Mouse (Mus musculus): ENCODE data around the gene Olfr68. TPM values are rescaled to one million over a fixed set of nuclear protein-coding genes. Genes with fewer than 3 reads are reported as not detected.
"Not testable (repeated sequence)": the region's sequence is repeated elsewhere in the genome, so short reads cannot be mapped to it uniquely, and the experiment has no call there.

Gene Olfr68
- polyA plus RNA-seq, 1 experiment from 2014 or later = not detected

GRCm38 (mm10) chr7:103812174-103812573 lies 32.7 kb upstream of the Olfr68 start:
- Histone ChIP-seq H3K4me3 (replicated peaks; ENCODE audit: low read depth, low read length) (no peak overlapping the region), H3K27me3 (ENCODE audit: control insufficient read depth, insufficient read depth, low read length) (no peaks in the 10 kb centered on the region), H3K9ac (replicated peaks; ENCODE audit: low read length) (no peak overlapping the region), H3K9me3 (ENCODE audit: control insufficient read depth, low read length) (no peaks in the 10 kb centered on the region), H3K4me1 (ENCODE audit: control insufficient read depth, insufficient read depth, low read length) (no peaks in the 10 kb centered on the region), H3K27ac (replicated peaks; ENCODE audit: low read depth, low read length) (no peak overlapping the region), H3K36me3 (ENCODE audit: control insufficient read depth, insufficient read depth, low read length) (no peaks in the 10 kb centered on the region), H3K4me2 (ENCODE audit: low read length) (no peak overlapping the region)
- ATAC-seq (ENCODE audit: low FRiP score, low TSS enrichment) = no peak
- WGBS = 64% methylated on average over 1 of the region's 1 CpGs
- no peak for DNase-seq

- WGBS = 92% methylated on average over 1 of the region's 1 CpGs
- Histone ChIP-seq H3K4me2 (ENCODE audit: low read length) (no peak overlapping the region), H3K9ac (replicated peaks; ENCODE audit: low read length) (no peak overlapping the region)
These were observed 31.8 kb upstream of the Olfr68 start for GRCm38 (mm10) chr7:103811223-103811845.

GRCm38 (mm10) chr7:103810746-103811145 lies 31.2 kb upstream of the Olfr68 start:
- DNase-seq (no peak), ATAC-seq (ENCODE audit: low FRiP score, low TSS enrichment) (no peak)
- no peak overlapping the region for H3K27ac ChIP-seq (replicated peaks; ENCODE audit: low read depth, low read length)
- 84% methylated on average over 3 of the region's 3 CpGs for WGBS
- no peaks in the 10 kb centered on the region for H3K27me3 ChIP-seq (ENCODE audit: control insufficient read depth, insufficient read depth, low read length)
- no peaks in the 10 kb centered on the region for H3K9me3 ChIP-seq (ENCODE audit: control insufficient read depth, low read length)
- no peak overlapping the region for H3K9ac ChIP-seq (replicated peaks; ENCODE audit: low read length)
- no peaks in the 10 kb centered on the region for H3K36me3 ChIP-seq (ENCODE audit: control insufficient read depth, insufficient read depth, low read length)
- no peak overlapping the region for H3K4me2 ChIP-seq (ENCODE audit: low read length)
- no peaks in the 10 kb centered on the region for H3K4me1 ChIP-seq (ENCODE audit: control insufficient read depth, insufficient read depth, low read length)
- H3K4me3 ChIP-seq (replicated peaks; ENCODE audit: low read depth, low read length) = no peak overlapping the region

More at GRCm38 (mm10) chr7:103811223-103811845, 31.8 kb upstream of the Olfr68 start:
- Histone ChIP-seq H3K9me3 (ENCODE audit: control insufficient read depth, low read length) (no peaks in the 10 kb centered on the region), H3K27ac (replicated peaks; ENCODE audit: low read depth, low read length) (no peak overlapping the region), H3K27me3 (ENCODE audit: control insufficient read depth, insufficient read depth, low read length) (no peaks in the 10 kb centered on the region), H3K4me3 (replicated peaks; ENCODE audit: low read depth, low read length) (no peak overlapping the region), H3K36me3 (ENCODE audit: control insufficient read depth, insufficient read depth, low read length) (no peaks in the 10 kb centered on the region), H3K4me1 (ENCODE audit: control insufficient read depth, insufficient read depth, low read length) (no peaks in the 10 kb centered on the region)
- ATAC-seq (ENCODE audit: low FRiP score, low TSS enrichment) (no peak), DNase-seq (no peak)

GRCm38 (mm10) chr7:103810296-103810695 lies 30.8 kb upstream of the Olfr68 start:
- H3K4me2 ChIP-seq (ENCODE audit: low read length) = no peak overlapping the region
- H3K36me3 ChIP-seq (ENCODE audit: control insufficient read depth, insufficient read depth, low read length) = no peaks in the 10 kb centered on the region
- H3K27me3 ChIP-seq (ENCODE audit: control insufficient read depth, insufficient read depth, low read length) = no peaks in the 10 kb centered on the region
- ATAC-seq (ENCODE audit: low FRiP score, low TSS enrichment) = no peak
- 82% methylated on average over 1 of the region's 1 CpGs for WGBS
- H3K4me1 ChIP-seq (ENCODE audit: control insufficient read depth, insufficient read depth, low read length) = no peaks in the 10 kb centered on the region
- H3K9ac ChIP-seq (replicated peaks; ENCODE audit: low read length) = no peak overlapping the region
- no peaks in the 10 kb centered on the region for H3K9me3 ChIP-seq (ENCODE audit: control insufficient read depth, low read length)
- H3K27ac ChIP-seq (replicated peaks; ENCODE audit: low read depth, low read length) = no peak overlapping the region
- no peak overlapping the region for H3K4me3 ChIP-seq (replicated peaks; ENCODE audit: low read depth, low read length)
- DNase-seq = no peak

GRCm38 (mm10) chr7:103809801-103810155 lies 30.3 kb upstream of the Olfr68 start:
- no peaks in the 10 kb centered on the region for H3K4me1 ChIP-seq (ENCODE audit: control insufficient read depth, insufficient read depth, low read length)
- WGBS = 74% methylated on average over 1 of the region's 1 CpGs
- ATAC-seq (ENCODE audit: low FRiP score, low TSS enrichment) = no peak
- no peak overlapping the region for H3K4me2 ChIP-seq (ENCODE audit: low read length)
- no peaks in the 10 kb centered on the region for H3K27me3 ChIP-seq (ENCODE audit: control insufficient read depth, insufficient read depth, low read length)
- H3K27ac ChIP-seq (replicated peaks; ENCODE audit: low read depth, low read length) = no peak overlapping the region
- H3K36me3 ChIP-seq (ENCODE audit: control insufficient read depth, insufficient read depth, low read length) = no peaks in the 10 kb centered on the region
- no peak overlapping the region for H3K4me3 ChIP-seq (replicated peaks; ENCODE audit: low read depth, low read length)
- no peaks in the 10 kb centered on the region for H3K9me3 ChIP-seq (ENCODE audit: control insufficient read depth, low read length)
- no peak for DNase-seq
- H3K9ac ChIP-seq (replicated peaks; ENCODE audit: low read length) = no peak overlapping the region

GRCm38 (mm10) chr7:103808971-103809800 lies 29.7 kb upstream of the Olfr68 start:
- WGBS = 73% methylated on average over 5 of the region's 5 CpGs

GRCm38 (mm10) chr7:103808120-103808519 lies 28.6 kb upstream of the Olfr68 start:
- H3K4me3 ChIP-seq (replicated peaks; ENCODE audit: low read depth, low read length); H3K36me3 ChIP-seq (ENCODE audit: control insufficient read depth, insufficient read depth, low read length); H3K9ac ChIP-seq (replicated peaks; ENCODE audit: low read length); DNase-seq; H3K9me3 ChIP-seq (ENCODE audit: control insufficient read depth, low read length); H3K27me3 ChIP-seq (ENCODE audit: control insufficient read depth, insufficient read depth, low read length); ATAC-seq (ENCODE audit: low FRiP score, low TSS enrichment); H3K4me1 ChIP-seq (ENCODE audit: control insufficient read depth, insufficient read depth, low read length); H3K27ac ChIP-seq (replicated peaks; ENCODE audit: low read depth, low read length); H3K4me2 ChIP-seq (ENCODE audit: low read length): not testable (repeated sequence)
- 79% methylated on average over 2 of the region's 2 CpGs for WGBS

More at GRCm38 (mm10) chr7:103808971-103809800, 29.7 kb upstream of the Olfr68 start:
- Histone ChIP-seq H3K4me3 (replicated peaks; ENCODE audit: low read depth, low read length) (no peak overlapping the region), H3K4me1 (ENCODE audit: control insufficient read depth, insufficient read depth, low read length) (no peaks in the 10 kb centered on the region), H3K27ac (replicated peaks; ENCODE audit: low read depth, low read length) (no peak overlapping the region), H3K4me2 (ENCODE audit: low read length) (no peak overlapping the region), H3K9ac (replicated peaks; ENCODE audit: low read length) (no peak overlapping the region), H3K36me3 (ENCODE audit: control insufficient read depth, insufficient read depth, low read length) (no peaks in the 10 kb centered on the region), H3K9me3 (ENCODE audit: control insufficient read depth, low read length) (no peaks in the 10 kb centered on the region), H3K27me3 (ENCODE audit: control insufficient read depth, insufficient read depth, low read length) (no peaks in the 10 kb centered on the region)
- DNase-seq (no peak), ATAC-seq (ENCODE audit: low FRiP score, low TSS enrichment) (no peak)

- peak; percentile 74 for DNase-seq
These were observed 27.4 kb upstream of the Olfr68 start for GRCm38 (mm10) chr7:103806856-103807255.

More at GRCm38 (mm10) chr7:103806856-103807255, 27.4 kb upstream of the Olfr68 start:
- 64% methylated on average over 1 of the region's 1 CpGs for WGBS
- no peak overlapping the region for H3K9ac ChIP-seq (replicated peaks; ENCODE audit: low read length)
- H3K4me2 ChIP-seq (ENCODE audit: low read length) = no peak overlapping the region
- no peak for ATAC-seq (ENCODE audit: low FRiP score, low TSS enrichment)
- H3K9me3 ChIP-seq (ENCODE audit: control insufficient read depth, low read length) = no peaks in the 10 kb centered on the region
- no peak overlapping the region for H3K27ac ChIP-seq (replicated peaks; ENCODE audit: low read depth, low read length)
- no peak overlapping the region for H3K4me3 ChIP-seq (replicated peaks; ENCODE audit: low read depth, low read length)
- no peaks in the 10 kb centered on the region for H3K36me3 ChIP-seq (ENCODE audit: control insufficient read depth, insufficient read depth, low read length)
- H3K27me3 ChIP-seq (ENCODE audit: control insufficient read depth, insufficient read depth, low read length) = no peaks in the 10 kb centered on the region
- H3K4me1 ChIP-seq (ENCODE audit: control insufficient read depth, insufficient read depth, low read length) = no peaks in the 10 kb centered on the region
